Mouse (Mus musculus): ENCODE measurements around the gene Lrr1. TPM values are rescaled to one million over a fixed set of nuclear protein-coding genes. Genes with fewer than 3 reads are reported as not detected.

Gene Lrr1
- polyA plus RNA-seq (2012): 43.0 and 59.9 TPM in 2 replicates

DNA sequence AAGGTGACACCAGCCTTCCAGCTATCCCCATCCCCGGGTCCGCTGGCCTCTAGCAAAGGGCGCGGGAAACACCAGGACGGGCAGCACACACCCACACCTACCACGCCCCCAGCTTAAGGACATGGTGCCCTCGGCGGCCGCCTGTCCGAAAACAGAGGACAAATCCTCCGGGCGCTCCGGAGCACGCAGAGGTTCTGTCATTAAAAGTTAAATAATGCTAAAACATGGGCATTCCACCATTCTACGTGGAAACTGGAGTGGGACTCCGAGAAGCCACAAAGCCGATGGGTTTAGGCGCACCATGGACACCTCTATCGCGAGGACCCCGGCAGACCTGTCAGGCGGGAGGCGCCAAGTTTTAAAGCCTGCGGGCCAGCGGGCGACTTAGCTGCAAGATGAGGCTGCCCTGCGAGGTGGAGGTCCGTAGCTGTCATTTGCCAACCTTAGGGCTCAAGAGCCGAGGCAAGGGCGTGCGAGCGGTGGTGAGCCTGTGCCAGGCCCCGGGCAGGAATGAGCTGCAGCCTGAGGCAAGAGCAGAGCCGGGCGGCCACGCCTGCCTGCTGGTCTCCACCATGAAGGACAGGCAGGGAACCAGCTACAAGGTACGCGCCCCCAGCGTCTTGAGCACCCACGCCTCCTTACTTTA is at the start of gene Lrr1:
TSS of gene Lrr1 (plus strand) at position 354 of the 646 bp plus-strand sequence.
- TF ChIP-seq GATA1 (IDR thresholded peaks at IDR 0.05; ENCODE audit: low read length): no peak

DNA sequence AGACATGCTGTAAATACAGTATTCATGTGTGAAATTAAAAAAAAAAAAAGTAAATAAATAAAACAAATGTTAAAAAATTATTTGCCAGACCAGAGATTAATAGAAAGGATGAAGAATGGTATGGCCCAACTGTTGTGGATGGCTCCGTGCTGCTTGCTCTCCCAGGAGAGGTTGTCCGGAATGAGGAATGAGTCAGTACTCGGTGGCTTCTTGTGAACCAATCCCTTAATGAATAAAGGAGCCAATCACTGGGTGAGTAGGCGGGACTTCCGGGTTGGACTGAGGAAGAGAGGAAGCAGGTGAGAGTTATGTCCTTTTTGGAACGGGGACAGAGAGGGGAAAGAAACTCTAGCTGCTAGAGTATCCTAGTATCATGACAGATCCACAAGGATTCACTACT is 48.7 kb upstream of the Lrr1 start:
- TF ChIP-seq GATA1 (IDR thresholded peaks at IDR 0.05; ENCODE audit: low read length): no peak

DNA sequence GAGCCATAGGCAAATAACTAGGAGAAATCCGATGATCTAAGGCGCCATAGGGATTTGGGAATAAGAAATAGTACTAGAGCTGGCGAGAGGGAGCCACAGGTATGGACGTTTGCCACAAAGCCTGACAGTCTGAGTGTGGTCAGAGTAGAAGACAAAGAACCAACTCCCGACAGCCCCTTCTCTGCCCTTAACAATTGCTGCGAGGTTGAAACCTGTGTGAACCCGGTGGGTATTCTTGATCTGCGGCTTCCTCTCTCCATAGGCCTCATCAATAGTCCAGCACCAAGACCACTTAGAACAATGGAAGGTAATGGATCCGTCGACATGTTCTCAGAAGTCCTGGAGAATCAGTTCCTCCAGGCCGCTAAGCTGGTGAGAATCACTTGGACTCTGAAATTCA is 45.8 kb upstream of the Lrr1 start:
- no peak for TF ChIP-seq GATA1 (IDR thresholded peaks at IDR 0.05; ENCODE audit: low read length)

DNA sequence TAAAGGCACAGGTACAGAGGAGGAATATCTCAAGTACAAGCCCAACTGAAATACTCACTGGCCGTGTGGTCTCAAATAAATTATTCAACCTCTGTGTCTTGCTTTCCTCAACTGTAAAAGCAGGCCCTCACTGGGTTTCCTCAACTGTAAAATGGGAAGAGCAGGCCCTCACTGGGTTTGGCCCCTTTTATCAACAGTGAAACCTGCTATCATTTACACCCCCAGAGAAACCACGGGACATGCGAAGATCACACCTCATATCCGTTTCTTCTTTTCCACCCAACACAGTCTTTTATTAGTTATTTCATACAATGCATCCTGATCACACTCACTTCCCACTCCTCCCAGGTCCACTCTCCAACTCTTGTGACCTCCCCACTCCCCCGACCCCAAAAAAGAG is 43.5 kb upstream of the Lrr1 start:
- TF ChIP-seq GATA1 (IDR thresholded peaks at IDR 0.05; ENCODE audit: low read length): no peak

DNA sequence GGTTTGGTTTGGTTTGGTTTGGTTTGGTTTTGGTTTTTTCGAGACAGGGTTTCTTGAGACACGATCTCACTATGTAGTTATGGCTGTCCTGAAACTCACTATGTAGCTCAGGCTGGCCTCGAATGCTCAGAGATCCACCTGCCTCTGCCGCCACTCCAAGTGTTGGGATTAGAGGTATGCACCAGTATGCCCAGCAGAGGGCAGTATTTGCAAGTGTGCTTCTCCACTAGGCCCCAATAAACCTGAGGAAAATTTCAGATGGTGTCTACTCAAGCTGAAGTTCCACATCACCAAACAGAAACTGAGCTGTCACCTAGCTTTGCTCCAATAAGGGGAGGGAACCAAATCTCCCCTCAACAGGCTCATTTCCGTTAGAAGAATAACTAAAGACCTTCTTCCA is 41.4 kb upstream of the Lrr1 start:
- TF ChIP-seq GATA1 (IDR thresholded peaks at IDR 0.05; ENCODE audit: low read length): no peak

DNA sequence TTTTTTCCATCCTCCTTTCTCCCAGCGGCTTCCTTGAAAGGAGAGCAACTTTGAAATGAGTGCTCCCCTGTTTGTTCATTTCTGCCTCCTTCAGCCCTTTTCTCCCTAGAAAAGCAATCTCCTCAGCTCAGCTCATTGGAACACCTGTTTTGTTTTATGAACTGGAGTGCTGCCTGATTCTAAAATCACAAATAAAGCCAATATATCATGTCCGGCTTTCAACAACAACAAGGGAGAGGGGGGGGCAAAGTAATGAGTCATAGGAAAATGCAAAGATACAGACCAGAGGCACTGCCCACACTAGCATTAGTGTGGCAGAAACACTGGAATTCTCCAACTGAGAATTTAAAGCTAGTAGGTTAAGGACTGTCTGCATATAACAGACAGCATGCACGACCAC is 41.0 kb upstream of the Lrr1 start:
- no peak for TF ChIP-seq GATA1 (IDR thresholded peaks at IDR 0.05; ENCODE audit: low read length)

DNA sequence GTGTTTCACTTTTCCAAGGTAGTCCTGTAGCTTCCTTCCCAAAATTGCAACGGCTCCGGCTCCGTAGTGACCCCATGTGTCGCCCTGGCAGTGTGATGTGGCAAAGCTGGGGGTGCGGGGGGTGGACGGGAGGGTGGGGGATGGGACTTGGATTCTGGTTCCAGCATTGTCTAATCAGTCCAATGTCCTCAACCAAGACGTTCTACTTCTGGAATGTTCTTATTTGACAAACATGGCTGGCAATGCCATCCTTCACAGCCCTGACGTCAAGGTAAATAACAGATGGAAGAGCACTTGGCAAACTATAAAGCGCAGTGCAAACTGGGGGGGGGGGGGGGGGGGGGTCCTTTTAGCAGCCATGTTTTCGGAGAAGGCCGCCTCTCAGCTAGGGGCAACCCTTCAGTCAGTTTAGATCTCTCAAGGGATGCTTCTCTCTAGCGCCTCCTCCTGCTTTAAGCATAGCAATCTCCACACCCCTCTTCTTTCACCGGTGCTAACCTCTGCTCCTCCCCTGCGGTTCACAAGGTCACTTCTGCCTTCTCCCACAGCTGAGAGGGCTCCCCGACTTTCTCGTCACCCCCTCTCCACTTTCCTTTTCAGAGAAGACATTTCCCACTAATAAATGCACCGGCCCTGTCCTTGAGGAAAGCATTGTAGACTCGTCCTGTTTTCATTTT is 38.8 kb upstream of the Lrr1 start:
- TF ChIP-seq GATA1 (IDR thresholded peaks at IDR 0.05; ENCODE audit: low read length): no peak

DNA sequence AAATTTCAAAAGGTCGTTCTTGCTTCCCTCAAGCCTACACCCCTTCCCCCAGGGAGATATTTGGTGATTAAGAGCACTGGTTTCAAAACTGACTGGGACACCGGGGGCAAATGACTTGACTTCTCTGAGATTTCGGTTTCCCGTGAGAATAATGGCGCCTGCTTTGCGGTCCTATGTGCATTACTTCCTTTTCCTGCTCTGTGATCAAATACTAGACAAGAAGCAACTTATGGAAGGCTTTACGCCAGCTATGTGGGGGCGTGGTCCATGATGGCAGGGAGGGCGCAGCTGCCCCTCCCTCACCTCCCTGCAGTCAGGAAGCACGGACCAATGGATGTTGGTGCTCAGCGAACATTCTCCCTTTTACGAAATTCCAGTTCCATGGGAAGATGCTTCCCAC is 38.1 kb upstream of the Lrr1 start:
- TF ChIP-seq GATA1 (IDR thresholded peaks at IDR 0.05; ENCODE audit: low read length): no peak

DNA sequence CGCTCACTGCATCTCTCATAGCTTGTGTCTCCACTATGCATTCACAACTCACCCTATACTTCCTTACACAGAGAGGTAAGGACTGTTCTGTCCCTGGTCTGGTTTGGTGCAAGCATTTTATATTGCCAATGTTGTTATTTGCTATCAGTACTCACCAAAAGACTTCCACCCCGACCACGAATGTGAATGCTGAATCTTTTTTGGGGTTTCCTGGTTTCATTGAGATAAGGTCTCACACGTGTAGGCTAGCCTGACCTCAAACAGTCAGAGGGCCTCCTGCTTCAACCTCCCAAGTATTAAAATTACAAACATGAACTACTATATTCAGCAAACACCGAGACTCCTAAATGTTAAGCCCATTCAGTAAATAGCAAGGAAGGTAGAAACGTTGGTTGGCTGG is 37.3 kb upstream of the Lrr1 start:
- TF ChIP-seq GATA1 (IDR thresholded peaks at IDR 0.05; ENCODE audit: low read length): no peak

DNA sequence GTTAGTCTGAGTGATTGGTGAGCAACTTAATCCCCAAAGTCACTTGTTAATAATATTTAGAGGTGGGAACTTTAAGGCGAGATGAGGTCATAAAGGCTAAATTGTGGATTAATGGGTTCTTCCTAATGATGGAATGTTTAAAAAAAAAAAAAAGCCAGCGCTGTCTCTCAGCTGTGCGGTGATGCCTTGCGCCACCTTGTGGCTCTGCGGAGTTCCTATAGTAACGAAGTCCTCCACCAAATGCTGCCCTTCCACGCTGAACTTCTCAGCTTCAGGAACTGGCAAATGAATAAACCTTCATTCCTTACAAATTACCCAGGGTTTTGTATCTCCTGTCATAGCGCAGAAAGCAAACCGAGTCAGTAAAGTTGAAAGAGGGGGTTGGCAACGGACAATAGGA is 36.6 kb upstream of the Lrr1 start:
- TF ChIP-seq GATA1 (IDR thresholded peaks at IDR 0.05; ENCODE audit: low read length): no peak

DNA sequence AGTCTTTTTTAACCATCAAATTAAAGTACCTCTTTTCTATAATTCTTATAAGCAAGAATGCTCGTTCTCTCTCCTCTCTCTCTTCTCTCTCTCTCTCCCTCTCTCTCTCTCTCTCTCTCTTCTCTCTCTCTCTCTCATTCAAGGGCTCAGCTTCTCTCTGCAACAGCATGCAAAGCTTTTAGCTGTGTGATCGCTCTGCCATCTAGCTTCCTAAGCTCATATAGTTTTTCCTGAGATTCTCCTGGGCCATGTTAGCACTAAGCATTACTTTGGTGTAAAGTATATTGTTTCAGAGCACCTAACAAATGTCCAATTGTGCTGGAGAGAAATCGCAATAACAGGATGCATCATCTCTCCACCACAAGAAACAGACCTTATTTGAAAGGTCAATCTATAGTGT is 29.4 kb upstream of the Lrr1 start:
- no peak for TF ChIP-seq GATA1 (IDR thresholded peaks at IDR 0.05; ENCODE audit: low read length)

DNA sequence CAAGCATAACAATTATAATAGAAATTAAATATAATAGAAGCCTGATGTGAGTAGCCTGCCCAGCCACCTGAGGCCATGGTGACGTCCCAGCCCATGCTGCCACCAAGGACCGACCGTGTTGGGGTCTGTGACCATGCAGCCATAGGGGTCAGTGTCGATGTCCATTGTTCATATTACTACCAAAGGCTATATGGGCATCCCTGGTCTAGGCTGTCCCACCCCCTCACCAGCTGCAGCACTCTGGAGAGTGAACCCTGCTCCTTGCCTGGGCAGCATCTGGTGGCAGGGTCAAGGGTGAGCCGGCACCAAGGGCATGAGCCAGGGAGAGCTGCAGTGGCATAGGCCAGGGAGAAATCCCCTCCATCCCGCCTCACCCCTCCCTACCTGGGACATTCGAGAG is 28.8 kb upstream of the Lrr1 start:
- no peak for TF ChIP-seq GATA1 (IDR thresholded peaks at IDR 0.05; ENCODE audit: low read length)

DNA sequence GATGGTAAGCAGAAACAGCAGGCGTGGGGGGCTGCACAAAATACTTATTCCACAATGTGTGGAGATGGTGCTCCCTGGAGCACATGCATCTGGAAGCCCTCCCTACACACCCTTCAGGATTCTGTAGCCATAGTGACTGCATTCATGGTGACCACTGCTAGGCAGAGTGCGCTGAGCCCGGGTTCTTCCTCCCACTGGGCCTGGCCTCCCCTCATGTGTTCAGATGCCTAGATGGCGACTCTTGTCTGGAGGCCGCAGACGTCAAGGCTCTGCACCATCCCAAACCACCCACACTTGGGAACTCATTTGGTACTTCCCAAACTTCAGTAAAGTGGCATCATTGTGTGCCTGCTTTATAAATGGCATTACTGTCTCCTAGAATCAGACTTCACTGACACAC is 25.2 kb upstream of the Lrr1 start:
- TF ChIP-seq GATA1 (IDR thresholded peaks at IDR 0.05; ENCODE audit: low read length): no peak

DNA sequence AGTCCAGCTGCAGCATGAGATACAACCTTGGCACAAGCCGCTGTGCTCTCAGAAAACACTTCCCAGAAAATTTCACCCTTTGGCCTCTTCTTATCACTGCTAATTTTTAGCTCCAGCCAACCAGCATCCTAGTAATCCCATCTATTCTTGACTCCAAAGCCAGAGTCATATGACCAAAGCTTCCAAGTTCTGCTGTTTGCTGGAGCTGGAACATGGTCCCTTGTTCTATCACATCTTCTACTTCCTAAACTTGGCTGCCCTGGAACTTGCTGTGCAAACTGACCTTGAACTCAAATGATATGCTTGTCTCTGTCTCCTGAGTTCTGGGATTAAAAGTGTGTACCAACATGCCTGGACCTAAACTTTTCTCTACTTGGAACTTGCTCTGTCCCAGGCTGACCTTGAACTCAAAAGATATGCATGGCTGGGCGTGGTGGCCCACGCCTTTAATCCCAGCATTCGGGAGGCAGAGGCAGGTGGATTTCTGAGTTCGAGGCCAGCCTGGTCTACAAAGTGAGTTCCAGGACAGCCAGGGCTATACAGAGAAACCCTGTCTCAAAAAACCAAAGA is 21.4 kb upstream of the Lrr1 start:
- no peak for TF ChIP-seq GATA1 (IDR thresholded peaks at IDR 0.05; ENCODE audit: low read length)

DNA sequence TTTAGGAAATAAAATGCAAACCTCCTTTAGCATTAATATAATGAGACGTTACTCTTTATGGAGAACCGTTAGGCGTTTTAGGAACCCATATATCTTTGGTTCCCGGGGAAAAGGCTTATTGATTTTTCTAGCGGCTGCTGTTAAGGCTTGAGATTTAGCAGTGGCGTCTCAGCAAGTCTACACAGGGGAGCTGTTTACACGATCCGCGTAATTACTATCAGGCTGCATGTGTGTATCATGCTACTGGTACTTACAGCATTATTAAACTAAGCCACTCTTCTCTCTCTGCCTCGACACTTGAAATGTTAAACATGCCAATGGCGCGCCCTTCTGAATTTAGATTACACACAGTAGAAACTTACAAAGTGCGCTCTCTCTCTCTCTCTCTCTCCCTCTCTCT is 18.6 kb upstream of the Lrr1 start:
- no peak for TF ChIP-seq GATA1 (IDR thresholded peaks at IDR 0.05; ENCODE audit: low read length)

DNA sequence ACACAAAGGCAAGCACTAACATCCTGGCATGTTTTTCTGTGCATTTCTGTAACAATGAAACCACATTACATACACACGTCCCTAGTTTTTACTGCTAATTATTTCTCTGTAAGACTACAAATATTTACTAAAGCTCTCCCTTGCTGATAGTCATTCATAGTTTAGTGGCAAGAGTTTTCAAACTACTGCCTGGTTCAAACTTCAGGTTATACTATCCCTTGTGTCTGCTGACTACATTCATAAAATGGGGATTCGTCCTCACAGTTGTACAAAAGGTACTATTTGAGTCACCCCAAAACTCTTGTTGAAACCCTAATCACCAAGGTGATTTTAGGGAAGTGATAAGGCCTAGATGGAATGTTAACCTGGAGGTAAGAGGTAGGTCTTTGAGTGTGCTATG is 12.7 kb upstream of the Lrr1 start:
- no peak for TF ChIP-seq GATA1 (IDR thresholded peaks at IDR 0.05; ENCODE audit: low read length)

DNA sequence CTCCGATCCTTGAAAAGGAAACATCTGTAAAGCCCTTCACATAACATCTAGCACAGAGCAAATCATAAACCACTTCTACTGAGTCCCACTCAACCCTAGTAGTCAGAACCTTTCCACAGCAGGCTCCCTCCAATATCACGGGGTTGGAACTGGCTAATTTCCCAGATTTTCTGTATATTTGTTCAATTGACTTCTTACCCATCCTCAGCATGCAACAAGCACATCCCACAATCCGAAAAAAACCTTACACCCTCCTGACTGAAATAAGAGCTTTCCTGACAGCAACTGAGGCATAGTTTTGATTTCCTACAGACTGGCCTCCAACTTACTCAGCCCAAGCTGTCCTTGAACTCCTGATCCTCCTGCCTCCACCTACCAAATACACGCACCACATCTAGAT is 12.2 kb upstream of the Lrr1 start:
- no peak for TF ChIP-seq GATA1 (IDR thresholded peaks at IDR 0.05; ENCODE audit: low read length)
